Mouse (Mus musculus) brown adipose tissue, adult 24 weeks (tissue): ENCODE data around the gene Faap24. TPM values are rescaled to one million over a fixed set of nuclear protein-coding genes. Genes with fewer than 3 reads are reported as not detected.

ENCODE experiments used
- H3K27ac ChIP-seq: fragments of 200-500 bp; replicated peaks from 2 replicates; pipeline ENCODE4 v1.5.1; 2012; ENCODE audit warnings: low read depth, mild to moderate bottlenecking, low read length
- H3K4me1 ChIP-seq: fragments of 200-500 bp; 2 replicates; pipeline ENCODE4 v1.6.1; 2012; ENCODE audit warnings: low read length, mixed read lengths; ENCODE audit not compliant: control insufficient read depth, insufficient read depth, insufficient read length
- H3K4me3 ChIP-seq: fragments of 200-500 bp; 2 replicates; pipeline ENCODE4 v1.5.1; 2012; ENCODE audit warnings: low read depth, mild to moderate bottlenecking, low read length, moderate library complexity; ENCODE audit not compliant: insufficient read depth
- polyA plus RNA-seq: library from polyadenylated mRNA; stranded (reverse); fragments of >200 nt; gene quantifications from 2 replicates; pipeline ENCODE4 v1.2.4, GENCODE M21; 2012; ENCODE audit not compliant: missing spikeins, insufficient read depth, insufficient read length

Gene Faap24
- polyA plus RNA-seq, 1 experiment = 2.6 TPM

DNA sequence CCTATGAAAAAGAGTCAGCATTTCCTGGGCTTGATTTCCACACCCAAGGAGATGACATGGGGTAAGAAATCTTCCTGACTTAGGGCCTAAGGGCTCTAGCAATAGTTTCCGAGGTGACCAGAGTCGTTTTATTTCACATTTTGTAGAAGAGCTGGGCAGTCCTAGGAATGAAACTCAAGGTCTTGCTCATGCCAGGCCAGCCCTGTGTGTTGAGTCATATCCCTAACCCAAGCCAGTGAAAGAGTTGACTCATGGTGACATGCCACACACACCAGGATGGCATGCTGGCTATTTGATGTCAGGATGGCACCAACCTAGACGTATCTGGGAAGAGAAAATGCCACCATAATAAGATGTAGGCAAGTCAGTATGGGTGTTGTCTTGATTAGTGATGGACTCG, 47.6 kb downstream of the Faap24 start:
- peaks cover 2% of the 10 kb centered on the region; the same call in 1 of the 2 replicates for H3K4me1 ChIP-seq
- no peak overlapping the region for H3K27ac ChIP-seq
- no peak overlapping the region for H3K4me3 ChIP-seq

- Histone ChIP-seq H3K27ac (no peak overlapping the region), H3K4me3 (no peak overlapping the region), H3K4me1 (peaks cover 2% of the 10 kb centered on the region; the same call in 1 of the 2 replicates)
Observed at GRCm38 (mm10) chr7:35347918-35348700, 48.5 kb downstream of the Faap24 start.

- Histone ChIP-seq H3K4me1 (peaks cover 4% of the 10 kb centered on the region; the same call in 1 of the 2 replicates), H3K27ac (no peak overlapping the region), H3K4me3 (no peak overlapping the region)
Observed at GRCm38 (mm10) chr7:35344785-35345330, 51.8 kb downstream of the Faap24 start.

DNA sequence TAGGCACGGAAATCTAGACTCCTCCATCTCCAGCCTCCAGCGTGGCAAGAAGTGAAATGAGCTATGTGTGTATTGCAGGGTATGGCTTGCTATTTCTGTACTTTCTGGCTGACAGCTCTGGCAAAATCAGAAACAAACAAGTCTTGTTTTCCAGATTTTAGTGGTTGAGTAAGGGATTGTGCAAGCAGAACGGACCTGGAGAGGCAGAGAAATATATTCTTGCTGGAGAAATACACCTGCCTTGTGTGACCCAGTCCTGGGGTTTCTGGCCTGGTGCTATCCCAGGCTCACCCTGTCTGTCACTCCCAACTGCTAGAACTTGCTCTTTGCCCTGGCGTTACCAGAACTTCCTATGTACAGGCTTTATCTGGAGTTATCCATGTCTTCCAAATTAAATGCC, 54.1 kb downstream of the Faap24 start:
- Histone ChIP-seq H3K4me1 (0 out of 2 replicates have a peak, but pooled peaks cover 2% of the 10 kb centered on the region), H3K4me3 (no peak overlapping the region), H3K27ac (no peak overlapping the region)

Other genes with a start within 250 kb of the Faap24 start
- gene Slc7a10, start 210.5 kb downstream of the Faap24 start, polyA plus RNA-seq = 7.7 and 8.3 TPM in 2 replicates
- gene Lrp3, start 181.3 kb downstream of the Faap24 start, polyA plus RNA-seq = 5.6 and 6.7 TPM in 2 replicates
- 5.5 and 7.3 TPM in 2 replicates for gene Gpatch1, start 78.4 kb downstream of the Faap24 start, polyA plus RNA-seq
- gene Rhpn2, start 62.7 kb downstream of the Faap24 start, polyA plus RNA-seq = 2.0 and 3.6 TPM in 2 replicates
- gene Cep89, start 199 bp upstream of the Faap24 start, polyA plus RNA-seq = 7.0 and 15.1 TPM in 2 replicates
- gene Slc7a9, start 52.0 kb upstream of the Faap24 start, polyA plus RNA-seq = not detected in 2 replicates
- gene Tdrd12, start 140.9 kb upstream of the Faap24 start, polyA plus RNA-seq = not detected in 2 replicates
- 105 and 112 TPM in 2 replicates for gene Nudt19, start 159.5 kb upstream of the Faap24 start, polyA plus RNA-seq
- 0.16 TPM in 1 of 2 replicates, not detected in the other for gene Rgs9bp, start 188.7 kb upstream of the Faap24 start, polyA plus RNA-seq
- gene Ankrd27, start 189.4 kb upstream of the Faap24 start, polyA plus RNA-seq = 14.2 and 24.0 TPM in 2 replicates